Mouse (Mus musculus) cortical plate, adult 2 months (tissue): ENCODE results near the gene Smoc1. TPM values are rescaled to one million over a fixed set of nuclear protein-coding genes. Genes with fewer than 3 reads are reported as not detected.

ENCODE experiments used
- H3K27ac ChIP-seq: fragments of 200-500 bp; 2 replicates; pipeline ENCODE4 v1.5.1; 2012; ENCODE audit warnings: low read length, control low read depth, inconsistent platforms; ENCODE audit not compliant: insufficient read depth
- H3K4me1 ChIP-seq: fragments of 200-500 bp; 2 replicates; pipeline ENCODE4 v1.6.1; 2011; ENCODE audit warnings: low read length; ENCODE audit not compliant: control insufficient read depth, insufficient read depth
- H3K4me3 ChIP-seq: fragments of 200-500 bp; 2 replicates; pipeline ENCODE4 v1.5.1; 2011; ENCODE audit warnings: mild to moderate bottlenecking, low read length, control low read depth; ENCODE audit not compliant: insufficient read depth
- CTCF ChIP-seq: fragments of 200-500 bp; IDR thresholded peaks from 2 replicates; pipeline ENCODE4 v1.5.1; 2011; ENCODE audit warnings: mild to moderate bottlenecking, control low read depth, low read length; ENCODE audit not compliant: insufficient read depth; ENCODE audit errors: extremely low read depth
- POLR2A ChIP-seq: fragments of 200-500 bp; IDR thresholded peaks from 2 replicates; pipeline ENCODE4 v1.6.1; 2011; ENCODE audit warnings: mild to moderate bottlenecking, low read length, control low read depth; ENCODE audit not compliant: insufficient read depth; ENCODE audit errors: extremely low read depth
- polyA plus RNA-seq: library from polyadenylated mRNA; depleted of rRNA; stranded (reverse); fragments of >200 nt; gene quantifications from 2 replicates; pipeline ENCODE4 v1.2.3, GENCODE M21; 2012

Gene Smoc1
- polyA plus RNA-seq, 1 experiment = 8.5 TPM

DNA sequence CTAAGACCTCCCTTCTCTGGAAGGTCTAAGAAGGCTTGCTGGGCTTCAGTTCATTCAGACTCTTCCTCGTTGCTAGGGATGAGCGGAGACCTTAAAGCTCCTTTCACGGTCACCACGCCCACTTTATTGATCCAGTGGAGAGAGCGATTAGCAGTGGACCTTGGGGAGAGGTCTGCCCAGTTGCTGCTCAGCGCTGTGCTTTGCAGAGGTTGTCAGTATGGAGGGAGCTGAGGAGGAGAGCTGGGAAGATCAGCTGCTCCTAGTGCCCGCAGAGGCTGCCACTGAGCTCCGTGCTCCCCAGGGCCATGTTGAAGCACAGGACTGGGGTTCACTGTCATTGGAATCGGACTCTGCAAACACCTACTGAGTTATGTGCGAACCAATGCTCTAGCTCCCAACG is 17.0 kb downstream of the Smoc1 start:
- H3K4me1 ChIP-seq = no peaks in the 10 kb centered on the region
- TF ChIP-seq POLR2A (no peak), CTCF (no peak)
- H3K4me3 ChIP-seq = no peak overlapping the region
- H3K27ac ChIP-seq = no peak overlapping the region

DNA sequence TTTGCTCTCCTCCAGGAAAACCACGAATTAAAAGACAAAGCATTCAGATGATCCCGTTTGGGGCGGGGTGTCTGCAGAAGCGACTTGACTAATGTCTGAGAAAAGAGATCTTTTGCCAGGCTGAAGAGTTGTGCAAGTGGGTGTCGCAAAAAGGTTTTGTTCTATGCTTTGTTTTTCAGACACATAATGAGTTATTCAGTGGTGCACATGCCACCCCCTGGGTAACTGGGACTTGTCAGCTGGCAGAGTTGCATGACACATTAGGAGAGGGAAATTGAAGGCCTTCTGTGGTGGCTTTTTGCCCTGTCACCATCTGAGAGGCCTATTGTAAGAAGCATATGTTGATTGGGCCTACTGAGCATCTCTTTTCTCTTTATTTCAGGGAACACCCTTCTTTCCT is 20.3 kb downstream of the Smoc1 start:
- no peak overlapping the region for H3K4me3 ChIP-seq
- H3K27ac ChIP-seq = no peak overlapping the region
- H3K4me1 ChIP-seq = no peaks in the 10 kb centered on the region
- TF ChIP-seq POLR2A (no peak), CTCF (no peak)

DNA sequence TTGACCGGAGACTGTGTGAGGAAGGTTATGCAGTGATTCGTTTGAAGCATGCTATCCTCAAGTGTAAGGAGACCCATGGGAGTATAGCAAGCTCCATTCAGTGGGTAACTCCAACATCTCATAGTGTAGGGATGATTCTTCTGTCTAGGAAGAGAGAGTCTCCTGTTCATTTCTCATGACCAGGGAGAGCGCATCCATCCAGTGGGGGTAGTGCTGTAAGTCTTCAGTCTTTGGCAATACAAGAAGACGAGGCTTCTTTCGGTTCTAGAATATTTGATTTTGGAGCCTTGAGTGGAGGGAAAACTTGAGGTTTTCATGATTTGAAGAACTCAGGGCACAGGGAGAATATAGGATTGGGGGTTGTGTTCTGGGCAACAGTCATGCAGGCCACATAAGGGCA is 23.1 kb downstream of the Smoc1 start:
- H3K27ac ChIP-seq = no peak overlapping the region
- no peaks in the 10 kb centered on the region for H3K4me1 ChIP-seq
- no peak overlapping the region for H3K4me3 ChIP-seq
- TF ChIP-seq CTCF (no peak), POLR2A (no peak)

DNA sequence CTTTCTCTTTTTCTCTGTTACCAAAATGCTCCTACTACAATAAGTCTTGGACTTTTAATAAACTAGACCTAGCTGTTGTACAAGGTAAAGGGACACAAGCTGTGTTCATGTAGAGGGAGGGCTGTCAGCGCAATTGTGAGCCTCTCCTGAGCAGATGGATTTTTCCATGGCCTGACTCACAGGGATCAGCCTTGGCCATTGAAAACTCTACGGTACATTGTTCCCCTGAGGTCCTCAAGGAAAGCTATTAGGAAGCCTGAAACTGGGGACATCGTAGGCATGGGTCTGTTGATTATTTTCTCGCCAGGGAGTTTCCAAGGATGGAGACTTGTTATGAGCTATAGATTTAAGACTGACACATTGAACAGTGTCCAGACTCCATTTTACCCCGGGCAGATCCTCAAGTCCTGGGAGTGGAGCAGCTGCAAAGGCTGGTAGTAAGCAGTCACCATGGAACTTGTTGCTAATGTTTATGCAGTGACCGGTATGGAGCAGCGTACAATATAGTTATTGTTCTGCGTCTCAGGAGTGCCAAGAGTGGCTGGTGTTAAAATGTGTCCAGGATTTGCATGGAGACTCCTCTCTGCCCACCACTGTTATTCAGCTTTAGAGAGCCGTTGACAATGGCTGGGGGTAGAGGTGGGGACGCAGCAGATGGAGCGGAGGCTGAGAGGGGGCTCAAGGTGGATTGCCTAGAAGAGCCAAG is 28.5 kb downstream of the Smoc1 start:
- no peaks in the 10 kb centered on the region for H3K4me1 ChIP-seq
- no peak overlapping the region for H3K4me3 ChIP-seq
- no peak overlapping the region for H3K27ac ChIP-seq
- TF ChIP-seq CTCF (no peak), POLR2A (no peak)

DNA sequence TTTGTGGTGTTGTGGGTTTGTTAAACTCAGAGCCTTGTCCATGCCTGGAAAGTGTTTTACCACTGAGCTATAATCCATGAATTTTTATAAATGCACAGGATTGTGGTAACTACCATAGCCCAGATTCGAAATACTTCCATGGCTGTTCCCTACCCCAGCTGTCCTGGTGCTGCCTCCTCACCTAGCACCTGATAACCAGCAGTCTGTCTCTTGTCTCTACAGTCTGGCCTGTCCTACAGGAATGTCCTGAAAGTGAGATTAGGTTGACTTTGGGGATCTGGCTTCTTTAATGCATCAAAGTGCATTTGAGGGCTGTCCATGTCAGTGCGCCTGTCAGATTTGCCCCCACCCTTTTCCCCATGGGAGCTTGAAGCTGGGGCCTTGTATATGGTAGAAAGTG is 29.2 kb downstream of the Smoc1 start:
- TF ChIP-seq POLR2A (no peak), CTCF (no peak)
- H3K4me3 ChIP-seq = no peak overlapping the region
- no peak overlapping the region for H3K27ac ChIP-seq
- H3K4me1 ChIP-seq = no peaks in the 10 kb centered on the region

DNA sequence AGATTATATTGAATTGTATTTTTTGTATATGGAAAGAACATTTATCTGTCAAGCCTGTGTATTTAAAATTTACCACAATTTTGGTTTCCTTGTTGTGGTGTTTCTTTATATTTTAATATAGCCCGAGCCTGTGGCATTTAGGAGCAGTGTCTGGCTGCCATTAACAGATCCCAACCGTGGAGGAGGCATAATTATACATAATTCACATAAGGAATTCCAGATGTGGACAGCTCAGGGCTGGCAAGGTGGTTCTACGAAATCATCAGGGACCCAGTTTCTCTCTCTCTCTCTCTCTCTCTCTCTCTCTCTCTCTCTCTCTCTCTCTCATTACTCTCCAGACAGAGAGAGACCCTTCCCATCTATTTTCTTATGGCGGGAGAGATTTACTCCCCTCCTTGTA is 31.0 kb downstream of the Smoc1 start:
- Histone ChIP-seq H3K4me3 (no peak overlapping the region), H3K27ac (no peak overlapping the region), H3K4me1 (no peaks in the 10 kb centered on the region)
- no peak for TF ChIP-seq POLR2A
- no peak for TF ChIP-seq CTCF

DNA sequence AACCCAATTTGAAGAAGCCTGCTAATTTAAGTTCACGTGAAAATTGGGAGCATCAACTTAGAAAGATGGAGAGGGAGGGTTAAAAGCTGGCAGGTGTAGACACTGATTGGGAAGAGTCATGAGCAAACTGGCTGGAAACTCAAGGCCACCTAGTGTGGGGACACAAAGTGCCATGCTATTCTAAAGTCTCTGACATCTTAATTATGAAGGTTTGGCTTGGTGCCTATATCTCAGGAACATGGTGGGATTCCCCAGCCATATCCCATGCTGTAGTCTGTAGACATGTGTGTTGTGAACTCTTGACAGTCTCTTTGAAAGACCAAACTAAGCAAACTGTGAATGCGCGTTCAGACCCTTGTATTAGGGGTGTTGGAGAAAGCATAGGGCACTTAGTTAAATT is 32.0 kb downstream of the Smoc1 start:
- Histone ChIP-seq H3K4me3 (no peak overlapping the region), H3K27ac (no peak overlapping the region), H3K4me1 (no peaks in the 10 kb centered on the region)
- TF ChIP-seq CTCF (no peak), POLR2A (no peak)

DNA sequence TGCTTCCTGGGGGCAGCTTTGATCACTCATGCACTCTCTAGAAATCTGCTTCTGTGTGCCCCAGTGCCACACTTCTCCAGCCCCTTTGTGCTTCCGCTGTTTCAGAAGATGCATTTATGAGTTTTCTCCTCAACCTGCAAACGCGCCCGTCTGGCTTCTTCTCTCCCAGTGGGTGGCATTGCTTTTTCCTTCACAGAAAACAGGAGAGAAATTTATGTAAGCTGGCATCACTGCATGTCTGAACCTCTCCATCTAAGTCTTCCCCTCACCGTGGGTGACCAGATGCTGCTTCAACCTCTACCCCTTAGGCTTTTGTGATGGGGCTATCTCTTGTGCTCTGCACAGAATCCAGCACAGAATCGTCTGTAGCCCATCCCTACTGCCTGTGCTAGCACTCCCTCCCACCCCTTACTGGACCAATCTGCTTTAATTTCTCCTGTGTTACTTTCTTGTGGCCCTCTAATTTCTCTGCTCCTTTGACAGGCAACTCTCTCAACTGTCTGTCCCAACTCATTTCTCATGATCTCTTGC is 35.3 kb downstream of the Smoc1 start:
- H3K4me1 ChIP-seq = no peaks in the 10 kb centered on the region
- TF ChIP-seq POLR2A (no peak), CTCF (no peak)
- no peak overlapping the region for H3K27ac ChIP-seq
- no peak overlapping the region for H3K4me3 ChIP-seq

DNA sequence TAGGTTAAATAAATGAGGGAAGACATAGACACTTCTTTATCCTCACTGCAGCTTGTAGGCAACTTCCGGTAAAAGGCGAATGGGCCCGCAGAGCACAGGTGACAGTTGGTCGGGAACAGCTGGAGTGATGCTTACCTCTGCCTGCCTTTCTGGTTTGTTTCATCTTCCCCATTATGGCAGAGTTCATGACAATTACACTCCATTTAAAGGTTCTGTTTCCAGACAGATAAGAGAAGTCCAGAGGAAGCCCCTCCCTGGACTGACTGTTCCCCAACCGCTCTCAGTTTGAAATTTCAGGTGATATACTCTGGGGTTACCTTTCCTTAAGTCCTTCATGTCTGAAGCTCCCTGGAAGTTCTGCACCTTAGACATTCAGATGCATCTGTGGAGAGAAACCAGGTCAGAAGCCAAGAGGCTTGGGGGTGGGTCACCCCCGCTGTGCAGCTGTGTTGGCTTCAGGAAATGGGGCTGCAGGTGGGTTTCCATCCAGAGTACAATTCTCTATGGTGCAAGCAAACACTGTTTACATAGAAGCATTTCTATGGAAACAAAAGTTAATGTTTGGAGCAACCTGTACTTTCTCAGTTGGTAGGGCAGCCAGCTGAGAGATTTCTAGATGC is 36.8 kb downstream of the Smoc1 start:
- no peak for TF ChIP-seq POLR2A
- no peak for TF ChIP-seq CTCF
- Histone ChIP-seq H3K4me3 (no peak overlapping the region), H3K27ac (no peak overlapping the region), H3K4me1 (no peaks in the 10 kb centered on the region)

DNA sequence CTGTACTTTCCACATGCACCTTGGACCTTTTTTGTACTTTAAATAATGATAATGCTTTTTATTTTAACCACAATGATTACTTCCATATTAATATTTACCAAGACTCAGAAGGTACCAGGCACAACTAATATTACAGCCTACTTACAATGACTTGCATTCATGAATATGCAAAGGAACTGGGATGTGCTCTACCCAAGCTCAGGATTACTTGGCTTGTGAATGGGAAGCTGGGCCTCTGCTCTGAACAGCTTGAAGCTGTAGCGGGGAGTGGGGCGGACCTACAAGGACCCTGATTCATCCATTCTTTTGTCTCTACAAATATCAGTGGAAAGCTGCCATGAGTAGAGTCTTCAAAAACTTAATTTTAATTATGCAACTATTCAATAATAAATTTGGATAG is 47.5 kb downstream of the Smoc1 start:
- Histone ChIP-seq H3K27ac (no peak overlapping the region), H3K4me1 (no peaks in the 10 kb centered on the region), H3K4me3 (no peak overlapping the region)
- TF ChIP-seq CTCF (no peak), POLR2A (no peak)
